Mouse (Mus musculus) kidney, adult 2 months (tissue): ENCODE data around the gene Coq7. TPM values are rescaled to one million over a fixed set of nuclear protein-coding genes. Genes with fewer than 3 reads are reported as not detected.

Experiments used
- DNase-seq: peaks from one replicate; pipeline ENCODE4 v3.0.0; 2021
- H3K27ac ChIP-seq: fragments of 200-500 bp; 2 replicates; pipeline ENCODE4 v1.5.1; 2012; ENCODE audit warnings: low read depth, low read length, control low read depth, inconsistent platforms; ENCODE audit not compliant: insufficient read depth
- H3K27me3 ChIP-seq: fragments of 200-500 bp; replicated peaks from 2 replicates; pipeline ENCODE4 v1.6.1; 2012; ENCODE audit warnings: mild to moderate bottlenecking, moderate library complexity, low read length, inconsistent platforms; ENCODE audit not compliant: control insufficient read depth, insufficient read depth
- H3K36me3 ChIP-seq: fragments of 200-500 bp; 2 replicates; pipeline ENCODE4 v1.6.1; 2012; ENCODE audit warnings: mild to moderate bottlenecking, moderate library complexity, low read length, inconsistent platforms; ENCODE audit not compliant: control insufficient read depth, insufficient read depth
- H3K4me1 ChIP-seq: fragments of 200-500 bp; 2 replicates; pipeline ENCODE4 v1.6.1; 2011; ENCODE audit warnings: low read length; ENCODE audit not compliant: control insufficient read depth, insufficient read depth
- H3K4me3 ChIP-seq: fragments of 200-500 bp; 2 replicates; pipeline ENCODE4 v1.5.1; 2011; ENCODE audit warnings: mild to moderate bottlenecking, low read depth, low read length, control low read depth; ENCODE audit not compliant: insufficient read depth
- CTCF ChIP-seq: fragments of 200-500 bp; conservative IDR thresholded peaks from 2 replicates; pipeline ENCODE4 v1.5.1; 2011; ENCODE audit warnings: low read depth, mild to moderate bottlenecking, control low read depth, low read length, moderate library complexity, mixed read lengths; ENCODE audit not compliant: insufficient read depth, insufficient read length
- POLR2A ChIP-seq: fragments of 200-500 bp; IDR thresholded peaks from one replicate; pipeline ENCODE4 v1.6.1; 2011; ENCODE audit warnings: low read depth, low read length, control low read depth
- WGBS: fragments of 180-500 bp; shearing (Covaris S2); methylation state at CpG from one replicate; pipeline ENCODE4 v1.1.7; 2018; 5-methylcytosine and 5-hydroxymethylcytosine counted together
- polyA plus RNA-seq: library from polyadenylated mRNA; depleted of rRNA; stranded (reverse); fragments of >200 nt; gene quantifications from 2 replicates; pipeline ENCODE4 v1.2.3, GENCODE M21; 2012; rRNA removed

Coq7 gene
- polyA plus RNA-seq = 75.9 and 82.6 TPM in 2 replicates

DNA sequence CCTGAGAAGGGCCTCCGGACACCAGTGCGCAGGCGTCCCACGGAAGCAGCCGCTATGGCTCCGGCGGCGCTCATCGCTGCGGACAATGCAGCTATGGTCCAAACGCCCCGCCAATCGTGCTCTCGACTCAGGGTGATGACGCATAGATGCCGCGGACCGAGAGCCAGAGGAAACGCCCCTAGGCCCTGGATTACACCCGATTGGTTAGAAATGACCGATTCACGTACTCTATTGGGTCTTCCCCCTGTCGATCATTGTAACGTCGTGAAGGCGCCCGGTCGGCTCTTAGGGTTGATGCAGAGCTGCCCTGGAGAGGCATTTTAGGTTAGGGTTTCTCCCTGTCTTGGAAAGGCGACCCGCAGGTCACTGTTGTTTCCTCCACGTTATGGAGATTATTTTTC lies at the start of gene Coq7:
Gene Coq7 (minus strand): TSS at position 179 of the 401 bp plus-strand sequence.
- peak within 1 kb of the TSS; percentile 86 for H3K4me3 ChIP-seq
- no peaks in the 10 kb centered on the region for H3K27me3 ChIP-seq
- H3K27ac ChIP-seq = peak within 1 kb of the TSS; percentile 98
- WGBS = under 1% methylated on average over 31 of the region's 31 CpGs
- TF ChIP-seq CTCF (no peak), POLR2A (peak; percentile 61)
- H3K36me3 ChIP-seq = no peaks in the 10 kb centered on the region
- H3K4me1 ChIP-seq = no peaks in the 10 kb centered on the region
- peak; percentile 99 for DNase-seq

DNA sequence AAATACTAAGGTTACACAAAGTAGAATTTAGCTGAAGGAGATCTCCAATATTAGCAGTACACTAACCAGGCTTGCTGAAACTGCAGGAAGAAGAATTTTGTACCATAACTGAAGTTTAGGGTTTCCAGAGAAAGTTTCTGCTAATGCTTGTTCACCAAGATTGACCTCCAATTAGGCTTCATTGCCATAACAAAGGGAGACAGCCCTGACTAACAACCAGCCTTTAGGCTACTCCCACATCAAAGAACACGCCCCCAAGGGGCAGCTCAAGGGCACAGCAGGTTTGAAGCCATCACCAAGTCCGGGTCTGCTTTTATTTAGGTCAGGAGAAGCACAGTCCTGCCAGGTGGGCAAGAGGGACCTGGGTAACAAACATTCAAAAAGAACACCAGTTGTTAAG lies 46.8 kb upstream of the Coq7 start:
- H3K36me3 ChIP-seq = no peaks in the 10 kb centered on the region
- H3K4me3 ChIP-seq = no peak overlapping the region
- WGBS = 61% methylated on average over 2 of the region's 2 CpGs
- no peaks in the 10 kb centered on the region for H3K4me1 ChIP-seq
- 0 out of 2 replicates have a peak, but pooled peaks cover 4% of the 10 kb centered on the region for H3K27me3 ChIP-seq
- no peak for TF ChIP-seq CTCF
- TF ChIP-seq POLR2A = no peak
- no peak overlapping the region for H3K27ac ChIP-seq
- no peak for DNase-seq

DNA sequence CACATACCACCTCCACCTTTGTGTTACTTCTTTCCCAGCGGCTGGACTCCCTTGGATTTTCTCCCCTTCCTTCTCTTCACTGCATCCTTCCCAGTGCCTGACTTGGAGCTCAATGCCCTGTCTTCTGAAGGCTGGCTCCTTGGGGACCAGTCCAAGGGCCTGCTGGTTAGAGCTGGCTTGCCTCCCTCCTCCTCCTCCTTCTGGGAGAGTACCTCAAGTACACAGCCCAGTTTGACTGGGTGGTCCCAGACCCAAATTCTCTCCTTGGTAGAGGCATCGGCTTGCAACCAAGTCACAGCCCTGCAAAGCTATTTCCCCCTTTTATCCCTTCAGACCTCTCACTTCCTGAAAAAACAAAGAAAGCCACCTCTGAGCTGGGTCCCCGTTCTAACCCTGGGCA lies 45.1 kb upstream of the Coq7 start:
- TF ChIP-seq POLR2A (no peak), CTCF (no peak)
- no peak overlapping the region for H3K27ac ChIP-seq
- no peak overlapping the region for H3K4me3 ChIP-seq
- no peaks in the 10 kb centered on the region for H3K36me3 ChIP-seq
- no peak for DNase-seq
- no peaks in the 10 kb centered on the region for H3K4me1 ChIP-seq
- no peaks in the 10 kb centered on the region for H3K27me3 ChIP-seq
- 52% methylated on average over 3 of the region's 3 CpGs for WGBS

DNA sequence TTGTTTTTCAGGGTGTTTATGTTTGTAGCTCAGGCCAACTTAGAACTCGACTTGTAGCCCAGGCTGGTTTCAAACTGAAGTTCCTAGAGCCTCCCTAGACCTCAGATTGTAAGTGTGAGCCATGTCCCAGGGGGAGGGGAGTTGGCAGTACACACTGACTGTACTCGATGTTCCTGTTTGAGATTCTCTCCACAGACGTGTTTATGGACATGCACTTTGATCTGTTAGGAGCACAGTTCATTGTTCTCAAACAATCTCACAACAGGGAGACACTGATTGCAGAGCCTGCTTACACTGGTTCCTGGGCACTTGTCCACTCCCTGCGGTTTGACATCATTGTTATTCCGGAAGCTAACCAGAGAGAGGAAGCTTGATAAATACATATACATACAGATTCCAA lies 38.9 kb upstream of the Coq7 start:
- no peaks in the 10 kb centered on the region for H3K27me3 ChIP-seq
- TF ChIP-seq POLR2A (no peak), CTCF (no peak)
- H3K27ac ChIP-seq = no peak overlapping the region
- DNase-seq = peak; percentile 33
- WGBS = 52% methylated on average over 5 of the region's 5 CpGs
- H3K4me3 ChIP-seq = no peak overlapping the region
- H3K36me3 ChIP-seq = no peaks in the 10 kb centered on the region
- no peaks in the 10 kb centered on the region; the same call in 1 of the 2 replicates for H3K4me1 ChIP-seq

DNA sequence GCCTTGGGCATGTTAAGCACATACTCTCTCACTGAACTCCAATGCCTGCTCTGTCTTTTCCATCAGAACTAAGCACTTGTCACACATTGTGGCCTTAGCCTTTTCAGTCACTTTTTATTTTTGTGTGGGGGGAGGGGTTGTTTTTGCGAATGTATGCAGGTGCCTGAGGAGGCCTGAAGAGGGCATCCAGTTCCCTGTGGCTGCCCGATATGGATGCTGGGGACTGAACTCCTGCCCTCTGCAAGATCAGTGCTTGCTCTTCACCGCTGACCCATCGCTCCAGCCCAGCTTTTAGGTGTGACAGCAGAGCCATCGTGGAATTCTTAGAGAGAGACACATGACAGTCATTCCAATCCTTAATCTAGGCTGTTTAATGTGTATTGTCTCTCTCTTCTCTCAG lies 38.2 kb upstream of the Coq7 start:
- WGBS = 59% methylated on average over 5 of the region's 5 CpGs
- no peak for DNase-seq
- Histone ChIP-seq H3K27me3 (no peaks in the 10 kb centered on the region), H3K36me3 (no peaks in the 10 kb centered on the region), H3K4me3 (no peak overlapping the region), H3K27ac (no peak overlapping the region), H3K4me1 (no peaks in the 10 kb centered on the region; the same call in 1 of the 2 replicates)
- TF ChIP-seq POLR2A = no peak

DNA sequence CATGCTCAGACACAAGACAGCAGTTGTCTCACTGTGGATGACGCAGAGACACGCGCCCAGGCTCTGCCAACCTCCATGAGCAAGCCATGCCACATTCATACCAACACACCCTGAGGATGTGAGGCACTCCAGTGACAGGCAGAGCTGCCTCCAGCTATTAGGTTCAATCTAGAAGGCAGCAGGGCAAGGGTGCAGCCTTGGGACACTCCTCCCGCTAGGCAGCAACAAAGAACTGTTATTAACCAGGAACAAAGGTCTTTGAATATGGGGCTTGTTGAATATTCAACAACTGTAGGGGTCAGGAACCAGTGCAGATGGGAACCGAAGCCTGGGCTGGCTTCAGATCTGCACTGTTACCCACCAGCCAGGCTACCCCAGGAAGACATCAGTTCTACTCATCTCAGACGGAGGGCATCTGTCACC lies 36.0 kb upstream of the Coq7 start:
- Histone ChIP-seq H3K36me3 (no peaks in the 10 kb centered on the region), H3K27ac (no peak overlapping the region), H3K4me3 (no peak overlapping the region), H3K27me3 (no peaks in the 10 kb centered on the region), H3K4me1 (no peaks in the 10 kb centered on the region; the same call in 1 of the 2 replicates)
- DNase-seq = peak; percentile 7
- WGBS = 83% methylated on average over 6 of the region's 6 CpGs
- no peak for TF ChIP-seq POLR2A
- no peak for TF ChIP-seq CTCF

DNA sequence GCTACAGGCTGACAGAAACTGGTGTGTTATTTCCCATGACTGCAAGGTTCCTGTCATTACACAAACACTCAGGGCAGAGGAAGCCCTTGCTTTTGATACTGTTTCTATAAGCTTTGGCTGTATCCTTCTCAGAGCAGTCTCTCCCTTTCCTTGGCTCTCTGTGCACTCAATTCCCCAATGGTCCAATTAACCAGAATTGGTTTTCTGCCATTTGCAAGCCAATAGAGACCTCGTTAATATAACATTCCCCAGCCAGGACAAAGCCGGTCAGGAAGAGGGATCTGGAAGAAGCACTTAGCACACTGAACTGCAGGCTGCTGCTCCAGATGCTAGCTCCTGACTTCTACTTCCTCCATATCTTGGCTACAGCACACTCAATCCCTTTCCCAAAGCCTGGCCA lies 21.1 kb upstream of the Coq7 start:
- TF ChIP-seq CTCF = no peak
- no peak for DNase-seq
- Histone ChIP-seq H3K27me3 (no peaks in the 10 kb centered on the region), H3K4me1 (no peaks in the 10 kb centered on the region), H3K36me3 (no peaks in the 10 kb centered on the region), H3K4me3 (no peak overlapping the region), H3K27ac (no peak overlapping the region)
- WGBS = 65% methylated on average over 2 of the region's 2 CpGs

DNA sequence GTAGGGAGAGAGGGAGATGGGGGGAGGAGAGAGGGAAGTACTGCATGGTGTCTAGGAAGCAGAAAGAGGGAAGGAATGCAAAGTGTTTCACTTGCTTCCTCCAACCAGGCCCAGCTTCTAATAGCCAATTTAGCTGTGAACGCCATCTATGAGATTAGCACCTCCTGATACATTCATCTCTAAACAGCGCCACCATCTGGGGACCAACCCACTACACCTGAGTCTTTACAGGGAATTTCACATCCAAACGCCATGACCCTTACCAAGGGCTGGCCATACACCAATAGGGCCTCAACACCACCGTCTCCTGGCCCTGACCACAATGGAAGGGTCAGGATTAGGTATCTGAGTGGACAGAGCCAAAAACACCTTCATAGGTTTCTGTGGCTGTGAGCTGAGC lies 20.7 kb upstream of the Coq7 start:
- no peak overlapping the region for H3K27ac ChIP-seq
- WGBS = 84% methylated on average over 4 of the region's 4 CpGs
- no peak overlapping the region for H3K4me3 ChIP-seq
- no peak for DNase-seq
- H3K27me3 ChIP-seq = no peaks in the 10 kb centered on the region
- no peak for TF ChIP-seq POLR2A
- no peak for TF ChIP-seq CTCF
- no peaks in the 10 kb centered on the region for H3K36me3 ChIP-seq
- no peaks in the 10 kb centered on the region for H3K4me1 ChIP-seq
